Mouse (Mus musculus) urinary bladder, postnatal 10 days (tissue): ENCODE measurements around the gene Clic1.

ENCODE experiments used
- DNase-seq: peaks from one replicate; pipeline ENCODE4 v3.0.0; 2022; ENCODE audit warnings: low spot score

Gene Clic1

GRCm38 (mm10) chr17:35064951-35065947, 15.5 kb downstream of the Clic1 start, which contains the start of gene Ly6g6c:
TSS of gene Ly6g6c (plus strand) at chr17:35065388.
- DNase-seq = no peak

GRCm38 (mm10) chr17:35066084-35066483, 16.3 kb downstream of the Clic1 start, which contains the start of gene Mpig6b:
TSS of gene Mpig6b (minus strand) at chr17:35066184.
- DNase-seq = no peak

GRCm38 (mm10) chr17:35068213-35068914, 18.6 kb downstream of the Clic1 start:
- no peak for DNase-seq

GRCm38 (mm10) chr17:35070556-35071229, 20.9 kb downstream of the Clic1 start:
- DNase-seq = no peak

GRCm38 (mm10) chr17:35071454-35071853, 21.7 kb downstream of the Clic1 start:
- DNase-seq = no peak

- no peak for DNase-seq
Measured at GRCm38 (mm10) chr17:35074097-35074496, 24.3 kb downstream of the Clic1 start.

- DNase-seq = no peak
Measured at GRCm38 (mm10) chr17:35076507-35077176, 26.9 kb downstream of the Clic1 start, which contains the start of gene Ly6g6e. TSS of gene Ly6g6e (plus strand) at chr17:35076902.

GRCm38 (mm10) chr17:35077285-35077684, 27.5 kb downstream of the Clic1 start:
- DNase-seq = no peak

- no peak for DNase-seq
Measured at GRCm38 (mm10) chr17:35077786-35078233, 28.0 kb downstream of the Clic1 start, which contains the start of gene Ly6g6d. TSS of gene Ly6g6d (minus strand) at chr17:35078065.

- no peak for DNase-seq
Measured at GRCm38 (mm10) chr17:35079778-35080177, 30.0 kb downstream of the Clic1 start.

- DNase-seq = no peak
Measured at GRCm38 (mm10) chr17:35080248-35080647, 30.5 kb downstream of the Clic1 start.

GRCm38 (mm10) chr17:35080710-35081109, 30.9 kb downstream of the Clic1 start:
- no peak for DNase-seq

- DNase-seq = no peak
Measured at GRCm38 (mm10) chr17:35082841-35083576, 33.2 kb downstream of the Clic1 start.

- DNase-seq = no peak
Measured at GRCm38 (mm10) chr17:35083929-35084497, 34.2 kb downstream of the Clic1 start.

GRCm38 (mm10) chr17:35085208-35085865, 35.6 kb downstream of the Clic1 start, which contains the start of gene Ly6g6f:
TSS of gene Ly6g6f (minus strand) at chr17:35085610.
- DNase-seq = no peak

- DNase-seq = no peak
Measured at GRCm38 (mm10) chr17:35088151-35088550, 38.4 kb downstream of the Clic1 start.

GRCm38 (mm10) chr17:35088825-35089644, 39.3 kb downstream of the Clic1 start, which contains the start of gene Abhd16a:
TSS of gene Abhd16a (plus strand) at chr17:35089263.
- DNase-seq = peak; percentile 72

- DNase-seq = no peak
Measured at GRCm38 (mm10) chr17:35090166-35090932, 40.6 kb downstream of the Clic1 start.
